Mouse (Mus musculus) limb, embryonic 12.5 days (tissue): ENCODE measurements around the gene Gmppb. TPM values are rescaled to one million over a fixed set of nuclear protein-coding genes. Genes with fewer than 3 reads are reported as not detected.

Experiments
- ATAC-seq: fragments of 200-750 bp; cut with Nextera tagmentation; 2 replicates; pipeline ENCODE4 v1.8.0; 2017; ENCODE audit warnings: low read depth, moderate TSS enrichment; ENCODE audit not compliant: insufficient number of reproducible peaks, insufficient read depth, low FRiP score, low TSS enrichment
- H3K27ac ChIP-seq: fragments of 300-500 bp; sonication (generic); 2 replicates; pipeline ENCODE4 v1.5.1; 2016; ENCODE audit warnings: mild to moderate bottlenecking, moderate library complexity
- H3K27me3 ChIP-seq: fragments of 300-500 bp; sonication (generic); 2 replicates; pipeline ENCODE4 v1.6.1; 2016; ENCODE audit warnings: mild to moderate bottlenecking, moderate library complexity
- H3K36me3 ChIP-seq: fragments of 300-500 bp; sonication (generic); 2 replicates; pipeline ENCODE4 v1.6.1; 2016; ENCODE audit warnings: mild to moderate bottlenecking, moderate library complexity
- H3K4me1 ChIP-seq: fragments of 300-500 bp; sonication (generic); replicated peaks from 2 replicates; pipeline ENCODE4 v1.6.1; 2016
- H3K4me2 ChIP-seq: fragments of 300-500 bp; sonication (generic); 2 replicates; pipeline ENCODE4 v1.6.1; 2016; ENCODE audit warnings: mild to moderate bottlenecking, moderate library complexity
- H3K4me3 ChIP-seq: fragments of 300-500 bp; sonication (generic); replicated peaks from 2 replicates; pipeline ENCODE4 v1.5.1; 2016; ENCODE audit warnings: mild to moderate bottlenecking
- H3K9ac ChIP-seq: fragments of 300-500 bp; sonication (generic); replicated peaks from 2 replicates; pipeline ENCODE4 v1.6.1; 2016; ENCODE audit warnings: mild to moderate bottlenecking, moderate library complexity
- H3K9me3 ChIP-seq: fragments of 300-500 bp; sonication (generic); 2 replicates; pipeline ENCODE4 v1.6.1; 2016; ENCODE audit warnings: mild to moderate bottlenecking, moderate library complexity
- WGBS: fragments of 180-500 bp; shearing (Covaris S2); methylation state at CpG from one replicate; pipeline ENCODE4 v1.1.7; 2016; 5-methylcytosine and 5-hydroxymethylcytosine counted together
- polyA plus RNA-seq: library from polyadenylated mRNA; unstranded; fragments of >200 nt; fragmentation: Nextera tagmentation; extraction: Ambion mirVana; gene quantifications from 2 replicates; pipeline ENCODE4 v1.2.1, GENCODE M21; 2016

Gene Gmppb
- polyA plus RNA-seq, 1 experiment from 2014 or later, result 22.5 TPM

- WGBS, result 96% methylated on average over 3 of the region's 3 CpGs
- no peak overlapping the region for H3K27ac ChIP-seq
- no peaks in the 10 kb centered on the region for H3K4me1 ChIP-seq
- H3K4me3 ChIP-seq, result no peak overlapping the region
- no peak for ATAC-seq
- H3K9ac ChIP-seq, result no peak overlapping the region
- H3K36me3 ChIP-seq, result peaks cover 86% of the 10 kb centered on the region
- H3K27me3 ChIP-seq, result no peaks in the 10 kb centered on the region
- H3K4me2 ChIP-seq, result no peak overlapping the region
- H3K9me3 ChIP-seq, result peaks cover 5% of the 10 kb centered on the region; the same call in 1 of the 2 replicates
Measured at GRCm38 (mm10) chr9:108027867-108028266, 21.2 kb upstream of the Gmppb start.

GRCm38 (mm10) chr9:108032126-108032525, 16.9 kb upstream of the Gmppb start:
- Histone ChIP-seq H3K9me3 (peaks cover 5% of the 10 kb centered on the region; the same call in 1 of the 2 replicates), H3K4me1 (no peaks in the 10 kb centered on the region), H3K4me3 (no peak overlapping the region), H3K4me2 (no peak overlapping the region), H3K9ac (no peak overlapping the region), H3K27ac (no peak overlapping the region), H3K36me3 (peaks cover 84% of the 10 kb centered on the region), H3K27me3 (no peaks in the 10 kb centered on the region)
- 92% methylated on average over 5 of the region's 5 CpGs for WGBS
- ATAC-seq, result no peak

GRCm38 (mm10) chr9:108035331-108036156, 13.5 kb upstream of the Gmppb start:
- ATAC-seq, result no peak
- H3K27ac ChIP-seq, result no peak overlapping the region
- H3K9me3 ChIP-seq, result no peaks in the 10 kb centered on the region
- H3K27me3 ChIP-seq, result no peaks in the 10 kb centered on the region
- H3K9ac ChIP-seq, result no peak overlapping the region
- 95% methylated on average over 2 of the region's 2 CpGs for WGBS
- no peak overlapping the region for H3K4me3 ChIP-seq
- no peaks in the 10 kb centered on the region for H3K4me1 ChIP-seq
- H3K36me3 ChIP-seq, result peaks cover 83% of the 10 kb centered on the region
- H3K4me2 ChIP-seq, result no peak overlapping the region

GRCm38 (mm10) chr9:108044751-108045492, 4.1 kb upstream of the Gmppb start:
- WGBS, result 95% methylated on average over 8 of the region's 8 CpGs
- H3K9ac ChIP-seq, result no peak overlapping the region
- H3K36me3 ChIP-seq, result peaks cover 67% of the 10 kb centered on the region
- ATAC-seq, result no peak
- peaks cover 18% of the 10 kb centered on the region for H3K4me1 ChIP-seq
- no peaks in the 10 kb centered on the region for H3K27me3 ChIP-seq
- H3K4me2 ChIP-seq, result no peak overlapping the region
- H3K9me3 ChIP-seq, result no peaks in the 10 kb centered on the region
- no peak overlapping the region for H3K4me3 ChIP-seq
- no peak overlapping the region for H3K27ac ChIP-seq

- Histone ChIP-seq H3K36me3 (peaks cover 69% of the 10 kb centered on the region), H3K9me3 (no peaks in the 10 kb centered on the region), H3K4me1 (peaks cover 20% of the 10 kb centered on the region), H3K9ac (no peak overlapping the region), H3K4me3 (no peak overlapping the region), H3K27ac (no peak overlapping the region), H3K27me3 (no peaks in the 10 kb centered on the region), H3K4me2 (no peak overlapping the region)
- 84% methylated on average over 4 of the region's 4 CpGs for WGBS
- ATAC-seq, result no peak
Measured at GRCm38 (mm10) chr9:108046582-108046981, 2.5 kb upstream of the Gmppb start.

- Histone ChIP-seq H3K9me3 (no peaks in the 10 kb centered on the region), H3K4me1 (peaks cover 20% of the 10 kb centered on the region), H3K36me3 (peaks cover 63% of the 10 kb centered on the region), H3K4me2 (peak overlapping the region; percentile 93), H3K27ac (peak overlapping the region; percentile 78), H3K4me3 (peak overlapping the region; percentile 74), H3K27me3 (no peaks in the 10 kb centered on the region), H3K9ac (peak overlapping the region; percentile 44; the same call in 1 of the 2 replicates)
- 46% methylated on average over 17 of the region's 17 CpGs for WGBS
- no peak for ATAC-seq
Measured at GRCm38 (mm10) chr9:108047601-108048565, 1.2 kb upstream of the Gmppb start.

GRCm38 (mm10) chr9:108048566-108048955, 481 bp upstream of the Gmppb start:
- Histone ChIP-seq H3K9ac (peak overlapping the region; percentile 44; the same call in 1 of the 2 replicates), H3K4me3 (peak overlapping the region; percentile 74), H3K27ac (peak overlapping the region; percentile 78), H3K9me3 (no peaks in the 10 kb centered on the region), H3K4me1 (peaks cover 26% of the 10 kb centered on the region), H3K27me3 (no peaks in the 10 kb centered on the region), H3K36me3 (peaks cover 61% of the 10 kb centered on the region), H3K4me2 (peak overlapping the region; percentile 93)
- 3% methylated on average over 19 of the region's 19 CpGs for WGBS
- ATAC-seq, result peak; percentile 57

GRCm38 (mm10) chr9:108049561-108050251, 664 bp downstream of the Gmppb start:
- Histone ChIP-seq H3K4me3 (peak overlapping the region; percentile 74), H3K36me3 (peaks cover 68% of the 10 kb centered on the region), H3K9ac (peak overlapping the region; percentile 69), H3K4me1 (peaks cover 26% of the 10 kb centered on the region), H3K27ac (peak overlapping the region; percentile 68), H3K4me2 (peak overlapping the region; percentile 93), H3K9me3 (no peaks in the 10 kb centered on the region), H3K27me3 (no peaks in the 10 kb centered on the region)
- WGBS, result 41% methylated on average over 15 of the region's 15 CpGs
- no peak for ATAC-seq

GRCm38 (mm10) chr9:108051184-108051930, 2.3 kb downstream of the Gmppb start:
- peaks cover 68% of the 10 kb centered on the region for H3K36me3 ChIP-seq
- no peak overlapping the region for H3K4me2 ChIP-seq

GRCm38 (mm10) chr9:108051931-108052220, 2.8 kb downstream of the Gmppb start:
- H3K27ac ChIP-seq, result no peak overlapping the region
- no peak overlapping the region for H3K9ac ChIP-seq
- 81% methylated on average over 4 of the region's 4 CpGs for WGBS
- no peaks in the 10 kb centered on the region for H3K27me3 ChIP-seq
- peaks cover 26% of the 10 kb centered on the region for H3K4me1 ChIP-seq
- no peak for ATAC-seq
- H3K9me3 ChIP-seq, result no peaks in the 10 kb centered on the region
- no peak overlapping the region for H3K4me3 ChIP-seq
- H3K4me2 ChIP-seq, result no peak overlapping the region
- H3K36me3 ChIP-seq, result peaks cover 68% of the 10 kb centered on the region

More at GRCm38 (mm10) chr9:108051184-108051930, 2.3 kb downstream of the Gmppb start:
- Histone ChIP-seq H3K9ac (no peak overlapping the region), H3K27me3 (no peaks in the 10 kb centered on the region), H3K4me3 (no peak overlapping the region), H3K4me1 (peaks cover 26% of the 10 kb centered on the region), H3K27ac (no peak overlapping the region), H3K9me3 (no peaks in the 10 kb centered on the region)
- ATAC-seq, result no peak
- 93% methylated on average over 15 of the region's 15 CpGs for WGBS
